Mouse (Mus musculus) heart, embryonic 10.5 days (tissue): Measurements from ENCODE around the gene Rtl3. TPM values are rescaled to one million over a fixed set of nuclear protein-coding genes. Genes with fewer than 3 reads are reported as not detected.
A peak's percentile ranks its signal among the peaks of the same experiment; 100 is the strongest.

Source experiments
- DNase-seq: peaks from one replicate; pipeline ENCODE4 v3.0.0-alpha.2; 2017; ENCODE audit warnings: low spot score
- H3K27ac ChIP-seq: fragments of 300-500 bp; sonication (generic); 2 replicates; pipeline ENCODE4 v1.5.1; 2016; ENCODE audit warnings: mild to moderate bottlenecking
- H3K27me3 ChIP-seq: fragments of 300-500 bp; sonication (generic); 2 replicates; pipeline ENCODE4 v1.6.1; 2016; ENCODE audit warnings: mild to moderate bottlenecking; ENCODE audit not compliant: poor library complexity, insufficient read depth, severe bottlenecking
- H3K36me3 ChIP-seq: fragments of 300-500 bp; sonication (generic); 2 replicates; pipeline ENCODE4 v1.6.1; 2016; ENCODE audit warnings: mild to moderate bottlenecking, moderate library complexity
- H3K4me1 ChIP-seq: fragments of 300-500 bp; sonication (generic); 2 replicates; pipeline ENCODE4 v1.6.1; 2016; ENCODE audit warnings: mild to moderate bottlenecking
- H3K4me3 ChIP-seq: fragments of 300-500 bp; sonication (generic); 2 replicates; pipeline ENCODE4 v1.5.1; 2016; ENCODE audit warnings: mild to moderate bottlenecking, moderate library complexity
- H3K9me3 ChIP-seq: fragments of 300-500 bp; sonication (generic); 2 replicates; pipeline ENCODE4 v1.6.1; 2016; ENCODE audit warnings: mild to moderate bottlenecking, moderate library complexity
- WGBS: fragments of 180-500 bp; shearing (Covaris S2); methylation state at CpG from one replicate; pipeline ENCODE4 v1.1.7; 2016; 5-methylcytosine and 5-hydroxymethylcytosine counted together
- polyA plus RNA-seq: library from polyadenylated mRNA; unstranded; fragments of >200 nt; fragmentation: Nextera tagmentation; extraction: Ambion mirVana; gene quantifications from 2 replicates; pipeline ENCODE4 v1.2.1, GENCODE M21; 2016

Gene Rtl3
- polyA plus RNA-seq = 1.5 and 3.0 TPM in 2 replicates

- Histone ChIP-seq H3K9me3 (peaks cover 5% of the 10 kb centered on the region; the same call in 1 of the 2 replicates), H3K36me3 (no peaks in the 10 kb centered on the region), H3K27ac (no peak within 1 kb of the TSS), H3K4me3 (no peak within 1 kb of the TSS), H3K4me1 (no peaks in the 10 kb centered on the region), H3K27me3 (no peaks in the 10 kb centered on the region)
- no peak for DNase-seq
- 52% methylated on average over 7 of the region's 7 CpGs for WGBS
Measured at GRCm38 (mm10) chrX:106840409-106840808, at the start of gene Rtl3. Gene Rtl3, minus strand, starts transcription at chrX:106840644.

GRCm38 (mm10) chrX:106872315-106872714 lies 31.9 kb upstream of the Rtl3 start:
- no peak overlapping the region for H3K27ac ChIP-seq
- no peaks in the 10 kb centered on the region for H3K9me3 ChIP-seq
- no peaks in the 10 kb centered on the region for H3K27me3 ChIP-seq
- 56% methylated on average over 4 of the region's 4 CpGs for WGBS
- H3K4me1 ChIP-seq = no peaks in the 10 kb centered on the region
- no peaks in the 10 kb centered on the region for H3K36me3 ChIP-seq
- H3K4me3 ChIP-seq = no peak overlapping the region
- DNase-seq = no peak

- Histone ChIP-seq H3K9me3 (no peaks in the 10 kb centered on the region), H3K36me3 (no peaks in the 10 kb centered on the region), H3K27ac (no peak overlapping the region), H3K4me3 (no peak overlapping the region), H3K4me1 (no peaks in the 10 kb centered on the region), H3K27me3 (no peaks in the 10 kb centered on the region)
- 42% methylated on average over 3 of the region's 3 CpGs for WGBS
- DNase-seq = no peak
Measured at GRCm38 (mm10) chrX:106871894-106872293, 31.4 kb upstream of the Rtl3 start.

- H3K36me3 ChIP-seq = no peaks in the 10 kb centered on the region
- no peak for DNase-seq
- 65% methylated on average over 3 of the region's 3 CpGs for WGBS
- no peaks in the 10 kb centered on the region for H3K4me1 ChIP-seq
- H3K4me3 ChIP-seq = no peak overlapping the region
- no peaks in the 10 kb centered on the region for H3K27me3 ChIP-seq
- H3K9me3 ChIP-seq = no peaks in the 10 kb centered on the region
- no peak overlapping the region for H3K27ac ChIP-seq
Measured at GRCm38 (mm10) chrX:106871426-106871825, 31.0 kb upstream of the Rtl3 start.

- Histone ChIP-seq H3K27ac (no peak overlapping the region), H3K36me3 (no peaks in the 10 kb centered on the region), H3K9me3 (no peaks in the 10 kb centered on the region), H3K4me3 (no peak overlapping the region), H3K27me3 (no peaks in the 10 kb centered on the region), H3K4me1 (no peaks in the 10 kb centered on the region)
- no peak for DNase-seq
- WGBS = 70% methylated on average over 3 of the region's 3 CpGs
Measured at GRCm38 (mm10) chrX:106853523-106854300, 13.3 kb upstream of the Rtl3 start.

GRCm38 (mm10) chrX:106839591-106839990 lies 853 bp downstream of the Rtl3 start:
- no peaks in the 10 kb centered on the region for H3K36me3 ChIP-seq
- H3K27me3 ChIP-seq = no peaks in the 10 kb centered on the region
- peak overlapping the region; percentile 42; the same call in 1 of the 2 replicates for H3K27ac ChIP-seq
- no peaks in the 10 kb centered on the region for H3K4me1 ChIP-seq
- WGBS = 49% methylated on average over 5 of the region's 5 CpGs
- H3K4me3 ChIP-seq = no peak overlapping the region
- H3K9me3 ChIP-seq = peaks cover 5% of the 10 kb centered on the region; the same call in 1 of the 2 replicates
- DNase-seq = no peak

GRCm38 (mm10) chrX:106830494-106830893 lies 9.9 kb downstream of the Rtl3 start:
- DNase-seq = no peak
- Histone ChIP-seq H3K36me3 (no peaks in the 10 kb centered on the region), H3K27ac (no peak overlapping the region), H3K9me3 (no peaks in the 10 kb centered on the region), H3K4me1 (no peaks in the 10 kb centered on the region), H3K27me3 (no peaks in the 10 kb centered on the region), H3K4me3 (no peak overlapping the region)
- 70% methylated on average over 1 of the region's 1 CpGs for WGBS

- 79% methylated on average over 7 of the region's 7 CpGs for WGBS
- no peak overlapping the region for H3K27ac ChIP-seq
- DNase-seq = no peak
Measured at GRCm38 (mm10) chrX:106809560-106810226, 30.8 kb downstream of the Rtl3 start.

GRCm38 (mm10) chrX:106804387-106804786 lies 36.1 kb downstream of the Rtl3 start:
- no peak overlapping the region for H3K4me3 ChIP-seq
- no peak overlapping the region for H3K27ac ChIP-seq
- H3K9me3 ChIP-seq = no peaks in the 10 kb centered on the region
- no peak for DNase-seq
- H3K36me3 ChIP-seq = no peaks in the 10 kb centered on the region
- no peaks in the 10 kb centered on the region for H3K27me3 ChIP-seq
- no peaks in the 10 kb centered on the region for H3K4me1 ChIP-seq
- 77% methylated on average over 2 of the region's 2 CpGs for WGBS

More at GRCm38 (mm10) chrX:106809560-106810226, 30.8 kb downstream of the Rtl3 start:
- no peaks in the 10 kb centered on the region for H3K4me1 ChIP-seq
- H3K4me3 ChIP-seq = no peak overlapping the region
- no peaks in the 10 kb centered on the region for H3K9me3 ChIP-seq
- H3K27me3 ChIP-seq = no peaks in the 10 kb centered on the region
- H3K36me3 ChIP-seq = no peaks in the 10 kb centered on the region

- WGBS = 9% methylated on average over 2 of the region's 2 CpGs
- H3K4me3 ChIP-seq = no peak overlapping the region
- no peaks in the 10 kb centered on the region for H3K9me3 ChIP-seq
- H3K36me3 ChIP-seq = no peaks in the 10 kb centered on the region
- H3K4me1 ChIP-seq = no peaks in the 10 kb centered on the region
- H3K27me3 ChIP-seq = no peaks in the 10 kb centered on the region
- H3K27ac ChIP-seq = no peak overlapping the region
- no peak for DNase-seq
Measured at GRCm38 (mm10) chrX:106794686-106795085, 45.8 kb downstream of the Rtl3 start.

Other genes with a start within 250 kb of the Rtl3 start
- gene Cysltr1, start 237.0 kb downstream of the Rtl3 start, polyA plus RNA-seq = 0.94 and 1.9 TPM in 2 replicates
- gene Lpar4, start 80.0 kb upstream of the Rtl3 start, polyA plus RNA-seq = 5.2 and 8.7 TPM in 2 replicates
- gene P2ry10, start 247.8 kb upstream of the Rtl3 start, polyA plus RNA-seq = not detected in 2 replicates